Mouse (Mus musculus): ENCODE results near the gene Ildr2. TPM values are rescaled to one million over a fixed set of nuclear protein-coding genes. Genes with fewer than 3 reads are reported as not detected.
A peak's percentile ranks its signal among the peaks of the same experiment; 100 is the strongest.

Ildr2 gene
- polyA plus RNA-seq, 1 experiment from 2014 or later = 10.8 TPM

- Histone ChIP-seq H3K27ac (replicated peaks) (no peak overlapping the region), H3K9me3 (no peaks in the 10 kb centered on the region), H3K4me3 (no peak overlapping the region), H3K4me2 (replicated peaks) (no peak overlapping the region), H3K9ac (replicated peaks) (no peak overlapping the region), H3K4me1 (peaks cover 7% of the 10 kb centered on the region), H3K36me3 (no peaks in the 10 kb centered on the region), H3K27me3 (peaks cover 6% of the 10 kb centered on the region; the same call in 1 of the 2 replicates)
- no peak for ATAC-seq (ENCODE audit: low FRiP score, low read depth)
- 94% methylated on average over 6 of the region's 6 CpGs for WGBS
Measured at GRCm38 (mm10) chr1:166345602-166346001, 91.7 kb downstream of the Ildr2 start.

- Histone ChIP-seq H3K9ac (replicated peaks) (no peak overlapping the region), H3K4me2 (replicated peaks) (no peak overlapping the region), H3K27me3 (peaks cover 6% of the 10 kb centered on the region; the same call in 1 of the 2 replicates), H3K9me3 (no peaks in the 10 kb centered on the region), H3K4me3 (no peak overlapping the region), H3K27ac (replicated peaks) (no peak overlapping the region), H3K4me1 (peaks cover 7% of the 10 kb centered on the region), H3K36me3 (no peaks in the 10 kb centered on the region)
- 94% methylated on average over 3 of the region's 3 CpGs for WGBS
- no peak for ATAC-seq (ENCODE audit: low FRiP score, low read depth)
Measured at GRCm38 (mm10) chr1:166346906-166347305, 93.0 kb downstream of the Ildr2 start.

DNA sequence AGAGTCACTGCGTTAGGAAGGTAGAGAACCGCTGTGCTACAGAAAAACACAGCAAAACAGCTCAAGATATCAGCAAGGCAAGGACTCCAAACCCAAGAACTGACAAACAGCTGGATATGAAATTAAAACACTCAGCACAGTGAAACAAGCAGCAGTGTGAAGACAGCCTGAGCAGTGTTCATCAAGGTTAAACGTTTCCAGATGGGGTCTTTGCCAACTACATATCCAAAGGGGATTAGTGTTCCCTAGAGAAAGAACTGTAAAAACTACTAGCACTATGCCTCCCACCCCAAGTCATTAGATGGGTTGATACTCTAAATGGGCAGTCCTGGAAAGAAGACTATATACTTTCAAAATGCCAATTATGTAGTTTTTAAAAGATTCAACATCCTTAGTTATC lies 95.4 kb downstream of the Ildr2 start:
- H3K36me3 ChIP-seq = no peaks in the 10 kb centered on the region
- peaks cover 6% of the 10 kb centered on the region; the same call in 1 of the 2 replicates for H3K27me3 ChIP-seq
- ATAC-seq (ENCODE audit: low FRiP score, low read depth) = no peak
- H3K9ac ChIP-seq (replicated peaks) = no peak overlapping the region
- no peak overlapping the region for H3K4me2 ChIP-seq (replicated peaks)
- peaks cover 5% of the 10 kb centered on the region for H3K4me1 ChIP-seq
- 85% methylated on average over 3 of the region's 3 CpGs for WGBS
- H3K27ac ChIP-seq (replicated peaks) = no peak overlapping the region
- no peak overlapping the region for H3K4me3 ChIP-seq
- H3K9me3 ChIP-seq = no peaks in the 10 kb centered on the region

GRCm38 (mm10) chr1:166349751-166350150 lies 95.8 kb downstream of the Ildr2 start:
- Histone ChIP-seq H3K9ac (replicated peaks) (no peak overlapping the region), H3K27ac (replicated peaks) (no peak overlapping the region), H3K4me2 (replicated peaks) (no peak overlapping the region), H3K4me1 (peaks cover under 1% of the 10 kb centered on the region; the same call in 1 of the 2 replicates), H3K36me3 (no peaks in the 10 kb centered on the region), H3K4me3 (no peak overlapping the region), H3K9me3 (no peaks in the 10 kb centered on the region), H3K27me3 (peaks cover 6% of the 10 kb centered on the region; the same call in 1 of the 2 replicates)
- WGBS = 84% methylated on average over 11 of the region's 11 CpGs
- no peak for ATAC-seq (ENCODE audit: low FRiP score, low read depth)

DNA sequence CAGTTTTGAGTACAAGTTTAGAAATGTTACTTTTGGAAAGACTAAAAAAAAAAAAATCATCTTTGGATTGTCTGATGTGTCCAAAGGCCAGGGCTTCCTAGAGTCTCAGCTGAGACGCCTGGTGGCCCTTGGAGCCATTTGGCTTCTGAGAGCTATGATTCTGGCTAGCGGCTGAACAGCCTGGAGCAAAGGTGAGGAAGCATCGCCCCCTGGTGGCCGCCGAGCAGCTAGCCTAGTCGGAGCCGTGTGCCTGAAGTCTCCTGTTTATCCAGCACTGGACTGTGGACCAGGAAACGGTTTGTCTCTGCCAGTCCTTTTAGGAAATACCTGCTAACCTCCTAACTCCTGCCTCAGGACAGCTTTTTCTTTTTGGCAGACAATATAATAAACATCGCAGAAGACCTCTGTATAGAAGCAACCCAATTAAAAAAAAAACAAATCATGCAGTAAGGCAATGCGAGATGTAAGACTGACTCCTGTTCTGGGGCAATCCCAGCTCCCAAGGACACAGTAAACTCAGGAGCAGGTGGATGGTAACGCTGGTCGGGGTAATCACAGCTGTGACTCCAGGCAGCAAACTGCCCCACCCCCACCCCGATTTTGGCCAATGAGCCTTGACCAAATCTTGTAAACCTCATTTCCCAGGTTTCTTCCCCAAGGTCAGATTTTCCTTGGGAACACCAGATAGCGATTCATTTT lies 106.4 kb downstream of the Ildr2 start:
- no peaks in the 10 kb centered on the region for H3K27me3 ChIP-seq
- no peaks in the 10 kb centered on the region for H3K4me1 ChIP-seq
- no peak overlapping the region for H3K4me2 ChIP-seq (replicated peaks)
- H3K4me3 ChIP-seq = no peak overlapping the region
- 23% methylated on average over 14 of the region's 14 CpGs for WGBS
- H3K27ac ChIP-seq (replicated peaks) = no peak overlapping the region
- H3K36me3 ChIP-seq = no peaks in the 10 kb centered on the region
- H3K9me3 ChIP-seq = no peaks in the 10 kb centered on the region
- peak; percentile 92 for ATAC-seq (ENCODE audit: low FRiP score, low read depth)
- H3K9ac ChIP-seq (replicated peaks) = no peak overlapping the region

DNA sequence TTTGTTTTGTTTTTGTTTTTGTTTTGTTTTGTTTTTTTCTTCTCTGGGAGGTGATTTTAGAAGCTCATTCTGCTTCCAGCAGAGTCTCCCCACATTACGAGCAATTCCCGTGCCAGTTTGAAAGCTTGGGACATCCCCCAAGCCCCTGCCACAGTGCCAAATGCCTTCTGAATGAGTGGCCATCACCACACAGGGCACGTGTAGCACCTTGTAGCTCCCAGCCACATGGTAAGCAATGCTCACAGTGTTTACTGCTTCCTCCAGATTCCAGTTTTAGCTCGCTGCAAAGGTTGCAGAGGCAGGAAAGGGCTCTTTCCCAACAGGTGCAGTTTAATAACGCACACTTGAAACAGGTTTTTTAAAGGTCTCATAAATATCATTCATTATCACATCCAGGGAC lies 107.0 kb downstream of the Ildr2 start:
- H3K9me3 ChIP-seq = no peaks in the 10 kb centered on the region
- 79% methylated on average over 5 of the region's 5 CpGs for WGBS
- no peaks in the 10 kb centered on the region for H3K4me1 ChIP-seq
- no peak overlapping the region for H3K4me2 ChIP-seq (replicated peaks)
- H3K36me3 ChIP-seq = no peaks in the 10 kb centered on the region
- H3K27ac ChIP-seq (replicated peaks) = no peak overlapping the region
- no peaks in the 10 kb centered on the region for H3K27me3 ChIP-seq
- no peak overlapping the region for H3K9ac ChIP-seq (replicated peaks)
- H3K4me3 ChIP-seq = no peak overlapping the region
- ATAC-seq (ENCODE audit: low FRiP score, low read depth) = no peak

- no peaks in the 10 kb centered on the region for H3K4me1 ChIP-seq
- H3K27ac ChIP-seq (replicated peaks) = no peak overlapping the region
- ATAC-seq (ENCODE audit: low FRiP score, low read depth) = no peak
- H3K9me3 ChIP-seq = no peaks in the 10 kb centered on the region
- WGBS = 79% methylated on average over 3 of the region's 3 CpGs
- no peak overlapping the region for H3K4me3 ChIP-seq
- H3K4me2 ChIP-seq (replicated peaks) = no peak overlapping the region
- no peaks in the 10 kb centered on the region for H3K27me3 ChIP-seq
- no peak overlapping the region for H3K9ac ChIP-seq (replicated peaks)
- H3K36me3 ChIP-seq = no peaks in the 10 kb centered on the region
Measured at GRCm38 (mm10) chr1:166361842-166362241, 107.9 kb downstream of the Ildr2 start.

DNA sequence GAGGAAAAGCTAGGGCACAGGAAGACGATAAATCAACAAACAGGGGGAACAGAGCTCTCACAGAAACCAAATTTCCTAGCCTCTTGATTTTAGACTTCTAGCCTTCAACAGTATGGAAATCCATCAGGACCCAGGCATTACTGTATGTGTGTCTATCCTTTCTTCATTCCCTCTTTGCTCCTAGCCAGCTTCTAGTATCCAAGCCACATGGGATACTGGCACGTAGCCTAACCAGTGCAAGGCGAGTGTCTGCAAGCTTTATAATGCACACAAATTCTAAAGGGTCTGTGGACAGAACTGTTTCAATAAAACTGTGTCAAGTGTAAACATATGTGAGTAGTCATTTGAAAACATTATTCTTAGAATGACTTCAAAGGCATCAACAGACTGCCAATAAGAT lies 108.7 kb downstream of the Ildr2 start:
- H3K9ac ChIP-seq (replicated peaks) = no peak overlapping the region
- whole genome bisulfite sequencing = 79% methylated on average over 3 of the region's 3 CpGs
- no peak for ATAC-seq (ENCODE audit: low FRiP score, low read depth)
- no peaks in the 10 kb centered on the region for H3K4me1 ChIP-seq
- no peaks in the 10 kb centered on the region for H3K9me3 ChIP-seq
- H3K36me3 ChIP-seq = no peaks in the 10 kb centered on the region
- H3K27me3 ChIP-seq = no peaks in the 10 kb centered on the region
- H3K27ac ChIP-seq (replicated peaks) = no peak overlapping the region
- H3K4me3 ChIP-seq = no peak overlapping the region
- H3K4me2 ChIP-seq (replicated peaks) = no peak overlapping the region

GRCm38 (mm10) chr1:166363122-166363521 lies 109.2 kb downstream of the Ildr2 start:
- Histone ChIP-seq H3K36me3 (no peaks in the 10 kb centered on the region), H3K4me3 (no peak overlapping the region), H3K27me3 (no peaks in the 10 kb centered on the region), H3K9ac (replicated peaks) (no peak overlapping the region), H3K27ac (replicated peaks) (no peak overlapping the region), H3K4me1 (no peaks in the 10 kb centered on the region), H3K9me3 (no peaks in the 10 kb centered on the region), H3K4me2 (replicated peaks) (no peak overlapping the region)
- no peak for ATAC-seq (ENCODE audit: low FRiP score, low read depth)

Other genes with a start within 250 kb of the Ildr2 start
- 3.0 TPM in 2 replicates for gene Dusp27, start 126.2 kb upstream of the Ildr2 start, polyA plus RNA-seq (2016; fragmentation: Nextera tagmentation; extraction: Ambion mirVana)
- gene Gpa33, start 123.9 kb upstream of the Ildr2 start, polyA plus RNA-seq (2016; fragmentation: Nextera tagmentation; extraction: Ambion mirVana) = 0.10 and 0.29 TPM in 2 replicates
- 0.10 TPM in 1 of 2 replicates, not detected in the other for gene Mael, start 15.4 kb upstream of the Ildr2 start, polyA plus RNA-seq (2016; fragmentation: Nextera tagmentation; extraction: Ambion mirVana)
- gene Tada1, start 125.0 kb downstream of the Ildr2 start, polyA plus RNA-seq (2016; fragmentation: Nextera tagmentation; extraction: Ambion mirVana) = 63.4 and 65.4 TPM in 2 replicates
- gene Pogk, start 155.7 kb downstream of the Ildr2 start, polyA plus RNA-seq (2016; fragmentation: Nextera tagmentation; extraction: Ambion mirVana) = 51.2 and 58.0 TPM in 2 replicates
- not detected in 2 replicates for gene Gm4846, start 243.4 kb downstream of the Ildr2 start, polyA plus RNA-seq (2016; fragmentation: Nextera tagmentation; extraction: Ambion mirVana)

All from midbrain, embryonic 12.5 days (tissue).